Mouse (Mus musculus) forebrain, embryonic 12.5 days (tissue): ENCODE data around the gene Tmem107. TPM values are rescaled to one million over a fixed set of nuclear protein-coding genes. Genes with fewer than 3 reads are reported as not detected.
A peak's percentile ranks its signal among the peaks of the same experiment; 100 is the strongest.

Experiments used
- ATAC-seq: fragments of 200-750 bp; cut with Nextera tagmentation; 2 replicates; pipeline ENCODE4 v1.8.0; 2017; ENCODE audit warnings: moderate TSS enrichment; ENCODE audit not compliant: low FRiP score
- H3K27ac ChIP-seq: fragments of 300-500 bp; sonication (generic); 2 replicates; pipeline ENCODE4 v1.5.1; 2016; ENCODE audit warnings: mild to moderate bottlenecking
- H3K27me3 ChIP-seq: fragments of 300-500 bp; sonication (generic); 2 replicates; pipeline ENCODE4 v1.6.1; 2016; ENCODE audit warnings: mild to moderate bottlenecking
- H3K36me3 ChIP-seq: fragments of 300-500 bp; sonication (generic); replicated peaks from 2 replicates; pipeline ENCODE4 v1.6.1; 2016; ENCODE audit warnings: mild to moderate bottlenecking
- H3K4me1 ChIP-seq: fragments of 300-500 bp; sonication (generic); 2 replicates; pipeline ENCODE4 v1.6.1; 2016
- H3K4me2 ChIP-seq: fragments of 300-500 bp; sonication (generic); 2 replicates; pipeline ENCODE4 v1.6.1; 2016; ENCODE audit warnings: mild to moderate bottlenecking, moderate library complexity
- H3K4me3 ChIP-seq: fragments of 300-500 bp; sonication (generic); replicated peaks from 2 replicates; pipeline ENCODE4 v1.5.1; 2016; ENCODE audit warnings: mild to moderate bottlenecking
- H3K9ac ChIP-seq: fragments of 300-500 bp; sonication (generic); 2 replicates; pipeline ENCODE4 v1.6.1; 2016; ENCODE audit warnings: mild to moderate bottlenecking
- H3K9me3 ChIP-seq: fragments of 300-500 bp; sonication (generic); 2 replicates; pipeline ENCODE4 v1.6.1; 2016
- WGBS: fragments of 180-500 bp; shearing (Covaris S2); methylation state at CpG from one replicate; pipeline ENCODE4 v1.1.7; 2016; 5-methylcytosine and 5-hydroxymethylcytosine counted together
- polyA plus RNA-seq: library from polyadenylated mRNA; unstranded; fragments of >200 nt; fragmentation: Nextera tagmentation; extraction: Ambion mirVana; gene quantifications from 2 replicates; pipeline ENCODE4 v1.2.1, GENCODE M21; 2016

The Tmem107 gene
- polyA plus RNA-seq, 1 experiment from 2014 or later: 56.9 TPM

DNA sequence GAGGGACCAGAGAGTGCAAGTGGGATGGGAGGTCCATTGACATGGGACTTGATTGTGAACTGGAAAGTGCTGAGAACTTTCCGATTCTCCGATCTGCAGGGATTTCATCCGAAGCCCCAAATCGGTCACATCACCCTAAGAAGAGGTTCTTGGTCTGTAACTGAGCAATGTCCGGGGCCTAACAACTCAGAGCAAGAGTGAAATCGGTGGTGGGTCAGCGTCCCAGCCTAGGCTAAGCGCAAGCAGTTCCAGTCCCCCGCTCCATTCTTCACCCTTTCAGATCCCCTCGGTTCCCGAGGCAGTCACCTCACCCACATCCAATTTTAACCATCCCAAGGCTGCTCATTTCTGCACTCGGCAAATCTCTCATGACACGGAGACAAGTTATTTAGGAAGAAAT lies 513 bp upstream of the Tmem107 start:
- peak overlapping the region; percentile 80 for H3K4me2 ChIP-seq
- H3K4me3 ChIP-seq: peak overlapping the region; percentile 60
- no peaks in the 10 kb centered on the region for H3K36me3 ChIP-seq
- H3K9me3 ChIP-seq: no peaks in the 10 kb centered on the region
- H3K27ac ChIP-seq: peak overlapping the region; percentile 93
- under 1% methylated on average over 13 of the region's 13 CpGs for WGBS
- peaks cover 42% of the 10 kb centered on the region for H3K4me1 ChIP-seq
- H3K27me3 ChIP-seq: 0 out of 2 replicates have a peak, but pooled peaks cover 3% of the 10 kb centered on the region
- peak overlapping the region; percentile 82 for H3K9ac ChIP-seq
- no peak for ATAC-seq

DNA sequence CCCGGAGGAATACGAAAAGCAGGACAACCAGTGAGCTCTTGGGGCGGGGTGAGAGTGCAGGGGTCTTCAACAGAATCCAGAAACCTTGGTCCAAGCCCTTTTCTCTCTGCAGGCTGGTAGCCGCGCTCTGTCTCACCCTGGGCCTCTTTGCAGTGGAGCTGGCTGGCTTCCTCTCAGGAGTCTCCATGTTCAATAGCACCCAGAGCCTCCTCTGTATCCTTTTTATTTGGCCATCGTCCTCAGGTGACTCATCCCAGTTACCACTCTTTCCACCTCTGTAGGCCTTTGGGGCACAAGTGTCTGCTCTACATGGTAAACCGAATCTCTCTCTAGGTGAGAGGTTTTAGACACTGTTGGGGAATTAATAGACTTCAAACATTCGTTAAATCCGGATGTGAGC lies 656 bp downstream of the Tmem107 start:
- H3K9ac ChIP-seq: peak overlapping the region; percentile 82
- 0 out of 2 replicates have a peak, but pooled peaks cover 2% of the 10 kb centered on the region for H3K27me3 ChIP-seq
- H3K27ac ChIP-seq: peak overlapping the region; percentile 93
- no peak for ATAC-seq
- peaks cover 37% of the 10 kb centered on the region for H3K4me1 ChIP-seq
- H3K36me3 ChIP-seq: no peaks in the 10 kb centered on the region
- 25% methylated on average over 9 of the region's 9 CpGs for WGBS
- peak overlapping the region; percentile 80 for H3K4me2 ChIP-seq
- H3K9me3 ChIP-seq: no peaks in the 10 kb centered on the region
- H3K4me3 ChIP-seq: peak overlapping the region; percentile 60

DNA sequence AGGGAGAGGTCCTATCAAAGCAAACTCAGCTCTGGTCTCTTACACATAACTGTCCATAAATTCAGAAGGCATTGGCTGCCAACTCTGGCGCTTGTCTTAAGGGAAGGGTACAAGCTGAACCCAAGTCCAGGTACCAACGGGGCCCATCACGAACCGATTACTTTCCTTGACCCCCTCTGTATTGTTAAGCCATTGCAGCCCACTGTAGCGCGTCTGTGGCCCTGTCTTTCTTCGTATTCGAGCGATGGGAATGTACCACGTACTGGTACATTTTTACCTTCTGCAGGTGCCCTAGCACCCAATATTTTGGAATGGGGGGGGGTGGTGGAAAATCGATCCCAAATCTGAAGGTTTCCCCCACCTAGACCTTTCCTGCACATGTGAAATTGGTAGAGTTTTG lies 1.6 kb downstream of the Tmem107 start:
- no peaks in the 10 kb centered on the region for H3K36me3 ChIP-seq
- H3K4me1 ChIP-seq: peaks cover 31% of the 10 kb centered on the region
- no peak for ATAC-seq
- 82% methylated on average over 11 of the region's 11 CpGs for WGBS
- peak overlapping the region; percentile 48 for H3K4me2 ChIP-seq
- peak overlapping the region; percentile 46 for H3K9ac ChIP-seq
- peak overlapping the region; percentile 94 for H3K27ac ChIP-seq
- H3K9me3 ChIP-seq: no peaks in the 10 kb centered on the region
- H3K27me3 ChIP-seq: no peaks in the 10 kb centered on the region
- H3K4me3 ChIP-seq: peak overlapping the region; percentile 22

GRCm38 (mm10) chr11:69072666-69073064 lies 2.1 kb downstream of the Tmem107 start:
- ATAC-seq: no peak
- Histone ChIP-seq H3K27ac (peak overlapping the region; percentile 94), H3K9ac (peak overlapping the region; percentile 46), H3K4me2 (peak overlapping the region; percentile 48), H3K36me3 (no peaks in the 10 kb centered on the region), H3K4me3 (peak overlapping the region; percentile 22), H3K27me3 (no peaks in the 10 kb centered on the region), H3K9me3 (no peaks in the 10 kb centered on the region), H3K4me1 (peaks cover 31% of the 10 kb centered on the region)
- 12% methylated on average over 9 of the region's 9 CpGs for WGBS

GRCm38 (mm10) chr11:69073065-69073888 lies 2.7 kb downstream of the Tmem107 start:
- peak overlapping the region; percentile 22 for H3K4me3 ChIP-seq
- peak; percentile 66 for ATAC-seq
- H3K27me3 ChIP-seq: no peaks in the 10 kb centered on the region
- H3K9ac ChIP-seq: peak overlapping the region; percentile 55
- H3K4me2 ChIP-seq: peak overlapping the region; percentile 48
- H3K4me1 ChIP-seq: peaks cover 31% of the 10 kb centered on the region
- no peaks in the 10 kb centered on the region for H3K36me3 ChIP-seq
- H3K27ac ChIP-seq: peak overlapping the region; percentile 94
- under 1% methylated on average over 14 of the region's 14 CpGs for WGBS
- no peaks in the 10 kb centered on the region for H3K9me3 ChIP-seq

DNA sequence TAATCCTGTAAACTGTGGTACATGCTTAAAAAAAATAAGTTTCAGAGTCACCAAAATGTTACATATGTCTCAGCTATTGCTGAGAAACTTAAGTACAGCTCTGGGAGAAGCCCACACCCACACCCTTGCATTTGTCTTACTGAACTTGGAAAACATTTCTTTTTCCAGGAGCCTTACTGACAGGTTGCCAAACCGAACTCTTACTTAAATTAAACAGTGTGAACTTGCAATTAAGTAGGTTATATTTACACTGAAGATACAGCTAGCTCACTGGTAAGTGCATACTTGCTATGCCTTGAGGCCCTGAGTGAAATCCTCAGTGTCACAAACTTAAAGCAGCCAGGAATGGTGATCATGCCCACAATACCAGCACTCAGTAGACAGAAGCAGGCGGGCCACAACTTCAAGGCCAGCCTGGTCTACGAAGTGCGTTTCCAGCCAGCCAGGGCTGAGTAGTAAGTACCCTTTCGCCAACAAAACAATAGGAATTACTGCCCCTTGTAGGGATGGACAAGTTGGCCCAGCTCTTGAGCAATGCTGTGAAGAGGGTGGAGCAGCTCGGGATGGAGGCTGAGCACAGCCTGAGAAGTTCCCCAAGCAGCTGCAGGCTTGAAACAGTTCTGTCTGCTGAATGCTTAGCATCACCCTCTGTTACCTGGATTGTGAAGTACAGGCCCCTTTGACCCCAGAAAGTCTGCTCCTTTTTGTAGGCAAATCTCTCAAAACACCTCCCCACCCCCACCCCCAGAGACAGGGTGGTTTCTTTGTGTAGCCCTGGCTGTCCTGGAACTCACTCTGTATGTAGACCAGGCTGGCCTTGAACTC lies 3.6 kb downstream of the Tmem107 start:
- no peak for ATAC-seq
- Histone ChIP-seq H3K9ac (peak overlapping the region; percentile 21; the same call in 1 of the 2 replicates), H3K36me3 (no peaks in the 10 kb centered on the region), H3K27me3 (no peaks in the 10 kb centered on the region), H3K27ac (peak overlapping the region; percentile 94), H3K4me1 (peaks cover 31% of the 10 kb centered on the region), H3K4me2 (peak overlapping the region; percentile 13; the same call in 1 of the 2 replicates), H3K4me3 (no peak overlapping the region), H3K9me3 (no peaks in the 10 kb centered on the region)
- 47% methylated on average over 6 of the region's 6 CpGs for WGBS

GRCm38 (mm10) chr11:69074776-69075069 lies 4.1 kb downstream of the Tmem107 start:
- no peak for ATAC-seq
- WGBS: 52% methylated on average over 2 of the region's 2 CpGs
- H3K9me3 ChIP-seq: no peaks in the 10 kb centered on the region
- H3K27me3 ChIP-seq: no peaks in the 10 kb centered on the region
- peak overlapping the region; percentile 94 for H3K27ac ChIP-seq
- H3K36me3 ChIP-seq: no peaks in the 10 kb centered on the region
- H3K4me2 ChIP-seq: no peak overlapping the region
- H3K9ac ChIP-seq: peak overlapping the region; percentile 21; the same call in 1 of the 2 replicates
- no peak overlapping the region for H3K4me3 ChIP-seq
- peaks cover 31% of the 10 kb centered on the region for H3K4me1 ChIP-seq

DNA sequence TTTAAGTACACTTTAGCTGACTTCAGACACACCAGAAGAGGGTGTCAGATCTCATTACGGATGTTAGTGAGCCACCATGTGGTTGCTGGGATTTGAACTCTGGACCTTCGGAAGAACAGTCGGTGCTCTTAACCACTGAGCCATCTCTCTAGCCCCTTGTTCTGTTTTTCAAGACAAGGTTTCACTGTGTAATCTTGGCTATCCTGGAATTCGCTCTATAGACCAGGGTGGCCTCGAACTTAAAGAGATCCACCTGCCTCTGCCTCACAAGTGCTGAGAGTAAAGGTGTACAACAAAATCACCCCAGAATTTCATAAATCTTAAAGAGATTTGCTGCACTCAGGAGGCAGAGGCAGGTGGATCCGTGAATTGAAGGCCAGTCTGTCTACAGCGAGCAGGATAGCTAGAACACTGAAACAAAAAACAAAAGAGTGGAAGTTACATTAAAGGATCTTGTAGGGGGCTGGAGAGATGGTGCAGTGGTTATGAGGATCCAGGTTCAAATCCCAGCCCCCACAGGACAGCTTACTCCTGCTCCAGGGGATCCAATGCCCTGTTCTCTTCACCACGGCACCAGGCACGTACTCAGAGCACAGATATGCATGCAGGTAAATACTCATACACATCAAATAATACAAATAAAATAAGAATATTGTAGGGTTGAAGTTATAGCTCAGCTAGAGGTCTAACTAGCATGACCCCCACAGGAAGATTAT lies 5.3 kb downstream of the Tmem107 start:
- H3K4me3 ChIP-seq: no peak overlapping the region
- H3K4me2 ChIP-seq: no peak overlapping the region
- H3K27ac ChIP-seq: no peak overlapping the region
- no peaks in the 10 kb centered on the region for H3K9me3 ChIP-seq
- no peak overlapping the region for H3K9ac ChIP-seq
- no peaks in the 10 kb centered on the region for H3K36me3 ChIP-seq
- H3K27me3 ChIP-seq: no peaks in the 10 kb centered on the region
- peaks cover 25% of the 10 kb centered on the region for H3K4me1 ChIP-seq
- ATAC-seq: no peak
- 50% methylated on average over 9 of the region's 9 CpGs for WGBS

GRCm38 (mm10) chr11:69076572-69076971 lies 6.0 kb downstream of the Tmem107 start:
- ATAC-seq: no peak
- no peaks in the 10 kb centered on the region for H3K27me3 ChIP-seq
- peaks cover 19% of the 10 kb centered on the region for H3K4me1 ChIP-seq
- 68% methylated on average over 5 of the region's 5 CpGs for WGBS
- no peak overlapping the region for H3K4me2 ChIP-seq
- no peak overlapping the region for H3K27ac ChIP-seq
- no peaks in the 10 kb centered on the region for H3K9me3 ChIP-seq
- H3K36me3 ChIP-seq: no peaks in the 10 kb centered on the region
- H3K9ac ChIP-seq: no peak overlapping the region
- H3K4me3 ChIP-seq: no peak overlapping the region

DNA sequence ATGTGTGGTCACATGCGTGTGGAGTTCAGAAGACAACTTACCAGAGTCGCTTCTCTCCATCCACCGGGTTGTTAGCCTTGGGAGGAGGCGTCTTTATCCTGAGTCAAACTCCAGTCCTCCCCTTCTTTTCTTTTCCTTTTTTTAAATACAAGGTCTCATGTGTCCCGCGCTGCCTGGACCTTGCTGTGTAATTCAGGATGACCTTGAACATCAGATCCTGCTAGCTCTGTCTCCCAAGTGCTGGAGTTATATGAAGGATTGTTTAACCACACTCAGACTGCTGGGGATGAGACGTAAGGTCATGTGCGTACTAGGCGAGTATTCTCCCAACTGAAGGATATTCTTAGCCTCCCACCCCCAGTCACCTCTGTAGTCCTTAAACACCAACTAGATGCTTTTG lies 6.7 kb downstream of the Tmem107 start:
- Histone ChIP-seq H3K27me3 (no peaks in the 10 kb centered on the region), H3K4me3 (no peak overlapping the region), H3K9ac (no peak overlapping the region), H3K4me2 (no peak overlapping the region), H3K27ac (no peak overlapping the region), H3K9me3 (no peaks in the 10 kb centered on the region), H3K4me1 (peaks cover 15% of the 10 kb centered on the region), H3K36me3 (no peaks in the 10 kb centered on the region)
- 86% methylated on average over 9 of the region's 9 CpGs for WGBS
- ATAC-seq: no peak

GRCm38 (mm10) chr11:69078041-69078440 lies 7.4 kb downstream of the Tmem107 start:
- Histone ChIP-seq H3K27ac (no peak overlapping the region), H3K27me3 (no peaks in the 10 kb centered on the region), H3K4me2 (no peak overlapping the region), H3K4me3 (no peak overlapping the region), H3K9ac (no peak overlapping the region), H3K9me3 (no peaks in the 10 kb centered on the region), H3K36me3 (no peaks in the 10 kb centered on the region), H3K4me1 (peaks cover 11% of the 10 kb centered on the region; the same call in 1 of the 2 replicates)
- ATAC-seq: no peak
- 82% methylated on average over 6 of the region's 6 CpGs for WGBS
